In genomic region chr17:80078726-80079125, GRCm38 (mm10) we compare ENCODE assay signal across 28 mouse cellular contexts. TPM values are rescaled to one million over a fixed set of nuclear protein-coding genes. Genes with fewer than 3 reads are reported as not detected.
DNase-seq lines count a peak whose midpoint lies in the region; ATAC-seq lines count a peak whose summit lies in the region.
"Had no signal": no experiment of that assay in that cellular context is flagged by ENCODE, and none has a peak within 500 bp of the region (broad histone marks: within the 10 kb centered on the region; RNA-seq: fewer than 3 reads in every experiment).

No protein-coding gene starts in this region.

- intact Hi-C loops in left cerebral cortex, postnatal 36 days (cut with DNase I), result no loop called here

- no peak overlapping the region for H3K4me2 ChIP-seq in midbrain, embryonic 14.5 days (ENCODE audit: low read length)
- H3K4me2 ChIP-seq: heart, embryonic 13.5 days; hindbrain, embryonic 15.5 days; intestine, embryonic 15.5 days; limb, embryonic 13.5 days; liver, embryonic 13.5 days; lung, embryonic 14.5 days; midbrain, embryonic 11.5 days; neural tube, embryonic 13.5 days had no signal

- peak; percentile 30 to 37 for DNase-seq in adrenal gland, postnatal 36 days
- no peak for DNase-seq in adrenal gland, postnatal 14 days
- DNase-seq in left cerebral cortex, adult 18-20 months (ENCODE audit: low spot score in 2 of 2), result peak; percentile 24 to 41
- no peak for DNase-seq in left cerebral cortex, postnatal 36 days (ENCODE audit: low spot score in 2 of 2)
- peak; percentile 24 to 43 for DNase-seq in right cerebral cortex, postnatal 36 days (ENCODE audit: low spot score in 2 of 2)
- no peak for DNase-seq in right cerebral cortex, postnatal 14 days
- DNase-seq in midbrain, embryonic 14.5 days, result no peak
- no peak for DNase-seq in kidney, postnatal 10 days
- DNase-seq: adrenal gland, postnatal 10 days; cerebellum, adult 11-12 months; cerebellum, postnatal 14 days; embryo, embryonic 11 days; gastrocnemius, adult 2 months; heart, postnatal 4 days; kidney, adult 9 months; kidney, postnatal 36 days; liver, embryonic 13.5 days; lung, embryonic 14.5 days; thymus, postnatal 36 days had no signal

- no peaks in the 10 kb centered on the region for H3K27me3 ChIP-seq in midbrain, embryonic 14.5 days (ENCODE audit: control insufficient read depth, insufficient read depth, low read length)
- H3K27me3 ChIP-seq: heart, embryonic 13.5 days; hindbrain, embryonic 15.5 days; intestine, embryonic 15.5 days; limb, embryonic 13.5 days; liver, embryonic 13.5 days; neural tube, embryonic 13.5 days had no signal

- H3K4me3 ChIP-seq in midbrain, embryonic 14.5 days (replicated peaks; ENCODE audit: low read depth, low read length), result no peak overlapping the region
- H3K4me3 ChIP-seq: gastrocnemius, adult 2 months; heart, embryonic 13.5 days; hindbrain, embryonic 15.5 days; intestine, embryonic 15.5 days; limb, embryonic 13.5 days; liver, embryonic 13.5 days; neural tube, embryonic 13.5 days had no signal

- 92% methylated on average over 4 of the region's 4 CpGs for WGBS in midbrain, embryonic 14.5 days

- no peak for ATAC-seq in midbrain, embryonic 14.5 days (ENCODE audit: low FRiP score, low TSS enrichment)
- ATAC-seq: forebrain, embryonic 16.5 days; intestine, embryonic 15.5 days had no signal

- H3K9ac ChIP-seq in midbrain, embryonic 14.5 days (replicated peaks; ENCODE audit: low read length), result no peak overlapping the region
- H3K9ac ChIP-seq: heart, embryonic 13.5 days; hindbrain, embryonic 15.5 days; intestine, embryonic 15.5 days; limb, embryonic 13.5 days; liver, embryonic 13.5 days; lung, embryonic 14.5 days; neural tube, embryonic 13.5 days had no signal

- no peaks in the 10 kb centered on the region for H3K36me3 ChIP-seq in midbrain, embryonic 14.5 days (ENCODE audit: control insufficient read depth, insufficient read depth, low read length)
- H3K36me3 ChIP-seq: heart, embryonic 13.5 days; hindbrain, embryonic 15.5 days; intestine, embryonic 15.5 days; limb, embryonic 13.5 days; liver, embryonic 13.5 days; neural tube, embryonic 13.5 days had no signal

- H3K4me1 ChIP-seq in midbrain, embryonic 14.5 days (ENCODE audit: control insufficient read depth, insufficient read depth, low read length), result no peaks in the 10 kb centered on the region
- H3K4me1 ChIP-seq: hindbrain, embryonic 15.5 days; intestine, embryonic 15.5 days; limb, embryonic 13.5 days; liver, embryonic 13.5 days; neural tube, embryonic 13.5 days had no signal

- H3K9me3 ChIP-seq in midbrain, embryonic 14.5 days (ENCODE audit: control insufficient read depth, low read length), result no peaks in the 10 kb centered on the region
- H3K9me3 ChIP-seq: heart, embryonic 13.5 days; hindbrain, embryonic 15.5 days; intestine, embryonic 15.5 days; limb, embryonic 13.5 days; liver, embryonic 13.5 days; neural tube, embryonic 13.5 days had no signal

- no peak overlapping the region for H3K27ac ChIP-seq in midbrain, embryonic 14.5 days (replicated peaks; ENCODE audit: low read depth, low read length)
- H3K27ac ChIP-seq: gastrocnemius, adult 2 months; heart, embryonic 13.5 days; hindbrain, embryonic 15.5 days; intestine, embryonic 15.5 days; limb, embryonic 13.5 days; liver, embryonic 13.5 days; macrophage; neural tube, embryonic 13.5 days had no signal

RNA-seq across cellular contexts. Expression of gene Hnrnpll, which starts 16.6 kb away (rescaled TPM):
- 10 to 100 TPM; 45.7 to 51.8 TPM for total RNA-seq in adrenal gland, postnatal 36 days (2021)
- total RNA-seq in adrenal gland, postnatal 14 days (2021), result 50.6 and 54.1 TPM in 2 replicates
- 10 to 100 TPM; 62.1 to 65.0 TPM for total RNA-seq in left cerebral cortex, adult 18-20 months (2021)
- 10 to 100 TPM; 51.4 to 58.4 TPM for total RNA-seq in left cerebral cortex, postnatal 36 days (2021)
- polyA plus RNA-seq in midbrain, embryonic 14.5 days (2014; fragmentation: Nextera tagmentation; extraction: Ambion mirVana), result 68.2 and 76.7 TPM in 2 replicates

RNA-seq across cellular contexts. Expression of gene Galm, which starts 48.5 kb away (rescaled TPM):
- 10 to 100 TPM; 13.9 to 19.8 TPM for total RNA-seq in adrenal gland, postnatal 36 days (2021)
- total RNA-seq in adrenal gland, postnatal 14 days (2021), result 21.6 and 27.1 TPM in 2 replicates
- 1 to 10 TPM; 2.3 to 2.8 TPM for total RNA-seq in left cerebral cortex, adult 18-20 months (2021)
- 1 to 10 TPM; 2.6 to 2.7 TPM for total RNA-seq in left cerebral cortex, postnatal 36 days (2021)
- polyA plus RNA-seq in midbrain, embryonic 14.5 days (2014; fragmentation: Nextera tagmentation; extraction: Ambion mirVana), result 0.63 and 1.6 TPM in 2 replicates
- total RNA-seq: MEL had no signal

Comparison
In these comparisons a context has a peak if more than half of its experiments do, and no peak if none do; other contexts are left out.
1. DNase-seq: peak in adrenal gland, postnatal 36 days (2 of 2), left cerebral cortex, adult 18-20 months (2 of 2) and right cerebral cortex, postnatal 36 days (2 of 2); none in adrenal gland, postnatal 14 days (single experiment), left cerebral cortex, postnatal 36 days (0 of 2), right cerebral cortex, postnatal 14 days (single experiment), midbrain, embryonic 14.5 days (single experiment) and kidney, postnatal 10 days (single experiment).